Mouse (Mus musculus) liver, postnatal 0 days (tissue): ENCODE measurements around the gene Rgma.

Experiments used
- CTCF ChIP-seq: sonication (generic); IDR thresholded peaks from 2 replicates; pipeline ENCODE4 v1.5.1; 2016; ENCODE audit warnings: antibody characterized with exemption, low read depth
- EP300 ChIP-seq: IDR thresholded peaks from 2 replicates; pipeline ENCODE4 v1.6.1; 2016; ENCODE audit warnings: antibody characterized with exemption, low read depth, mild to moderate bottlenecking

DNA sequence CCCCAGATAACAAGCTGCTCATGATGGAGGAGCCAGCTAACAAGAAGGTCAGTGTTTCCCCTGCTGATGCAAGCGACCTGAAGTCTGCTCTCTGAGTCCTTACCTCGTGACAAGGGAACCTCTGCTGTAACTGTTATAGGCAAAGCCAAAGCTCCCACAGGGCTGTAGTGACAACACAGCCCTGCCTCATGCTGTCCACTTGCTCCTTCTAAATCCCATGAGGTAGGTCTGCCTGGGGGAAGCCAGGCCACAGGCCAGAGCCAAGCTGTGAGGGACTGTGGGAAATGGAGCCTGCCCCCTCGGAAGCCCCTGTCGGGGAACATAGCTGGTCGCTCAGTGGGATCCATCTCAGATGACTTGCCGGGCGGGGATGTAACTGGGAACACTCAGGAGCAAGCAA lies 43.7 kb upstream of the Rgma start:
- TF ChIP-seq CTCF (no peak), EP300 (no peak)
